Mouse (Mus musculus) midbrain, postnatal 0 days (tissue): ENCODE measurements around the gene Eps8l3. TPM values are rescaled to one million over a fixed set of nuclear protein-coding genes. Genes with fewer than 3 reads are reported as not detected.
A peak's percentile ranks its signal among the peaks of the same experiment; 100 is the strongest.
"Not testable (repeated sequence)": the region's sequence is repeated elsewhere in the genome, so short reads cannot be mapped to it uniquely, and the experiment has no call there.

ENCODE experiments used
- ATAC-seq: fragments of 200-750 bp; cut with Nextera tagmentation; 2 replicates; pipeline ENCODE4 v1.8.0; 2017; ENCODE audit warnings: moderate number of reproducible peaks, mild to moderate bottlenecking, moderate TSS enrichment, moderate library complexity; ENCODE audit not compliant: low FRiP score
- DNase-seq: peaks from one replicate; pipeline ENCODE4 v3.0.0-alpha.2; 2015; ENCODE audit warnings: low spot score
- H3K27ac ChIP-seq: fragments of 300-500 bp; sonication (generic); 2 replicates; pipeline ENCODE4 v1.5.1; 2014; ENCODE audit warnings: low read depth, mild to moderate bottlenecking, low read length, mixed read lengths
- H3K27me3 ChIP-seq: fragments of 300-500 bp; sonication (generic); 2 replicates; pipeline ENCODE4 v1.6.1; 2014; ENCODE audit warnings: low read length, control low read depth, mixed read lengths; ENCODE audit not compliant: insufficient read depth
- H3K36me3 ChIP-seq: fragments of 300-500 bp; sonication (generic); 2 replicates; pipeline ENCODE4 v1.6.1; 2014; ENCODE audit warnings: low read length, control low read depth, mixed read lengths; ENCODE audit not compliant: insufficient read depth
- H3K4me1 ChIP-seq: fragments of 300-500 bp; sonication (generic); 2 replicates; pipeline ENCODE4 v1.6.1; 2014; ENCODE audit warnings: mild to moderate bottlenecking, control low read depth, antibody characterized with exemption, low read length, mixed read lengths; ENCODE audit not compliant: insufficient read depth
- H3K4me2 ChIP-seq: fragments of 300-500 bp; sonication (generic); 2 replicates; pipeline ENCODE4 v1.6.1; 2014; ENCODE audit warnings: low read depth, mild to moderate bottlenecking, low read length, mixed read lengths; ENCODE audit not compliant: poor library complexity, severe bottlenecking
- H3K4me3 ChIP-seq: fragments of 300-500 bp; sonication (generic); 2 replicates; pipeline ENCODE4 v1.5.1; 2014; ENCODE audit warnings: low read depth, mild to moderate bottlenecking, low read length, moderate library complexity
- H3K9ac ChIP-seq: fragments of 300-500 bp; sonication (generic); replicated peaks from 2 replicates; pipeline ENCODE4 v1.6.1; 2014; ENCODE audit warnings: mild to moderate bottlenecking, low read length, moderate library complexity, mixed read lengths; ENCODE audit not compliant: poor library complexity, severe bottlenecking
- H3K9me3 ChIP-seq: fragments of 300-500 bp; sonication (generic); 2 replicates; pipeline ENCODE4 v1.6.1; 2016; ENCODE audit warnings: low read length, control low read depth
- CTCF ChIP-seq: IDR thresholded peaks from 2 replicates; pipeline ENCODE4 v1.5.1; 2016; ENCODE audit warnings: antibody characterized with exemption, mild to moderate bottlenecking
- WGBS: fragments of 180-500 bp; shearing (Covaris S2); extraction: QIAGEN DNeasy Blood & Tissue Kit; methylation state at CpG from one replicate; pipeline ENCODE4 v1.1.7; 2014; 5-methylcytosine and 5-hydroxymethylcytosine counted together
- polyA plus RNA-seq: library from polyadenylated mRNA; unstranded; fragments of >200 nt; fragmentation: Nextera tagmentation; extraction: Ambion mirVana; gene quantifications from 2 replicates; pipeline ENCODE4 v1.2.1, GENCODE M21; 2015
- total RNA-seq: library from RNA; depleted of rRNA; stranded (reverse); fragments of >200 nt; gene quantifications from 2 replicates; pipeline ENCODE4 v1.2.3, GENCODE M21; 2014

The Eps8l3 gene
- total and polyA plus RNA-seq, 2 experiments from 2014 or later = not detected

DNA sequence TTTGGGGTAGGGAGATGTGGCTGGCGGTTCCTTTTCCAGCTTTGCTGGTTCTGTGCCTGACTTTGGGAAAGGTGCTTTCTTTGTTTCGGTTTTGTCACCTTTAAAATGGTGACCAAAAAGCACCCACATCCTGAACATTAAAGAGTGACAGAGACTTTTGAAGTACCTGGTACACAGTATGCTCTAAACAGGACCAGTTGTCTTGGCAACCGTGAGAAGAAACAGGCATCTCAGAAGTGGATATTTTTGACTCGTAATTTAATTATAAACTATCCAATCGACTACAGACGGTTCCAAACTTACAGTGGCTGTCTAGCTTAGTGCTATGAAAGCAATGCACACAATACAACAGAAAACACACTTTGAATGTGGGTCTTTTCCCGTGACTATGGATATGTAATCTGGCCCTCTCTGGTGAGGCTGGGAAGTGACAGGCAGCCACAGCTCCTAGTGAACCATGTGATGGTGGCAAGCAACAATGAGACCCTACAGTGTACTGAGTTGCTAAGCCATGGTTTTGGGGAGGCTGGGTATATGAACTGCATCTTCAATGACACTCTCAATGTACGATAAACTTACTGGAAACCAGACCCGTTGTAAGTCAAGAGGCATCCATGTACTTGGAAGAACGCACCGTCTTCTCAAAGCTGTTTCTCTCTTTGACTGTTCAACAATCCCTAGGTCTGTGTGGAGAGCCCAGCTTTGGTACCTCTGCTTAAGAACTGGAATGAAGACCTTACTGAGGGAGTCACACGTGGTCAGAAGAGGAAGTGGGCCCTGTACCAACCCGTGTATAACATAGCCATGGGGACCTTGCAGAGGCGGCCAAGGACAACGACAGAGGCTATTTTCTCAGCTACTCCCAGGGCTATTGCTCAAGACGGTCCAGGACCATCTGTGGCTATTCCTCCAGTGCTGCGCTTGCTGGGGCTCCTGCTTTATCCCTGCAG is 23.5 kb upstream of the Eps8l3 start:
- H3K4me1 ChIP-seq = peaks cover 8% of the 10 kb centered on the region; the same call in 1 of the 2 replicates
- DNase-seq (no peak), ATAC-seq (0 out of 2 replicates have a peak, but pooled peaks have one; percentile 24)
- WGBS = 78% methylated on average over 17 of the region's 17 CpGs
- no peak overlapping the region for H3K27ac ChIP-seq
- no peak overlapping the region for H3K4me3 ChIP-seq
- H3K4me2 ChIP-seq = no peak overlapping the region
- no peaks in the 10 kb centered on the region for H3K9me3 ChIP-seq
- TF ChIP-seq CTCF = peak; percentile 36
- H3K27me3 ChIP-seq = no peaks in the 10 kb centered on the region
- H3K9ac ChIP-seq = no peak overlapping the region
- H3K36me3 ChIP-seq = no peaks in the 10 kb centered on the region

DNA sequence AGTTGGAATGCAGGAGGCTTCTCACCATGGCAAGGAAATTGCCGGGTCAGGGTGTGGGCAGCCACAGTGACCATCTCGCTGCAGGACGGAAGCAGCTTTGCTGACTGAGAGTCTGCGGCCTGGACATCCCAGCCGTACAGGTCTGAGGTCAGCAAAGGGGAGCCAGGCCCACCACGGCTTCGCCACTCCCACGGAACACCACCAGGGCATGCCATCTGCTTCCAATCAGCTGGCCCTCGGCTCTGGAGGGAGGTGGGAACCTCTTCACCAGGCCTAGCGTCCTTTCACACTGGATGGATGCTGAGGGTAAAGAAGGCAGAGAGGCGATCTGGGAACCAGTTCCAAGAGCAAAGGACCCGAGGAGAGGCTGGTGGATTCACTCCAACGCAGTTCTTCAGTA is 21.7 kb upstream of the Eps8l3 start:
- ATAC-seq (no peak), DNase-seq (no peak)
- Histone ChIP-seq H3K9ac (no peak overlapping the region), H3K4me2 (no peak overlapping the region), H3K4me1 (0 out of 2 replicates have a peak, but pooled peaks cover 3% of the 10 kb centered on the region), H3K9me3 (no peaks in the 10 kb centered on the region), H3K36me3 (no peaks in the 10 kb centered on the region), H3K4me3 (no peak overlapping the region), H3K27ac (no peak overlapping the region), H3K27me3 (no peaks in the 10 kb centered on the region)
- no peak for TF ChIP-seq CTCF
- WGBS = 85% methylated on average over 13 of the region's 13 CpGs

DNA sequence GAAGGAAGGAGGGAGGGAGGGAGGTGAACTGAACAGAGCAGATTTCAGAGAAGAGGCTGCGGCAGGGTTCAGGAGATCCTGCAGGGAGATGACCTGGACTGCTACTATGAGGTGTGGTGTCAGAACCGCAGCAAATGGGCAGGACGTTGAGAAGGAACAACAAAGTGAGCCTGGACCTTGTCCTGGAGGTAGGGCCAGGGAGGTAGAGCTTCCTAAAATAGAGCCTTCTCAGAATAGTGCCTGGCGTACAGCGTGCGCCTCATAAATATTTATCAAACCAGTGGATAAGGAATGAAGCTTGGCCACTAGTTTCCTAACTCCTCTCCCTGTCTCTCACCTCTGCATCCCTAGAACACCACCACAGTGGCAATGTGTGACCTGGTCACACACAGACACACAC is 19.4 kb upstream of the Eps8l3 start:
- H3K4me1 ChIP-seq = no peaks in the 10 kb centered on the region
- ATAC-seq = no peak
- no peak for TF ChIP-seq CTCF
- no peak overlapping the region for H3K4me3 ChIP-seq
- H3K9me3 ChIP-seq = no peaks in the 10 kb centered on the region
- WGBS = 57% methylated on average over 6 of the region's 6 CpGs
- H3K27me3 ChIP-seq = no peaks in the 10 kb centered on the region
- H3K27ac ChIP-seq = no peak overlapping the region
- H3K9ac ChIP-seq = no peak overlapping the region
- no peak overlapping the region for H3K4me2 ChIP-seq
- no peak for DNase-seq
- H3K36me3 ChIP-seq = no peaks in the 10 kb centered on the region

DNA sequence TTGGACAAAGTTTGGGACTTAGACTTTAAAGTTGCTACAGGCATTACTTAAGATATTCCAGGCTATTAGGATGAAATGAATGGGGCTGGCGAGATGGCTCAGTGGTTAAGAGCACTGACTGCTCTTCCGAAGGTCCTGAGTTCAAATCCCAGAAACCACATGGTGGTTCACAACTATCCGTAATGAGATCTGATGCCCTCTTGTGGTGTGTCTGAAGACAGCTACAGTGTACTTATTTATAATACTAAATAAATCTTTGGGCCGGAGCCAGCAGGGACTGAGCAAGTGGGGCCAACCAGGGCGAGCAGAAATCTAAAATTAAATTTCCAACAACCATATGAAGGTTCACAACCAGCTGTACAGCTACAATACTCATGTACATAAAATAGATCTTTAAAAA is 15.5 kb upstream of the Eps8l3 start:
- TF ChIP-seq CTCF = peak; percentile 11; the same call in 1 of the 2 replicates
- not testable (repeated sequence) for H3K9ac ChIP-seq, H3K36me3 ChIP-seq, DNase-seq, H3K4me1 ChIP-seq, H3K27me3 ChIP-seq, H3K4me3 ChIP-seq, H3K4me2 ChIP-seq, H3K9me3 ChIP-seq, H3K27ac ChIP-seq, ATAC-seq
- WGBS = 84% methylated on average over 5 of the region's 5 CpGs

DNA sequence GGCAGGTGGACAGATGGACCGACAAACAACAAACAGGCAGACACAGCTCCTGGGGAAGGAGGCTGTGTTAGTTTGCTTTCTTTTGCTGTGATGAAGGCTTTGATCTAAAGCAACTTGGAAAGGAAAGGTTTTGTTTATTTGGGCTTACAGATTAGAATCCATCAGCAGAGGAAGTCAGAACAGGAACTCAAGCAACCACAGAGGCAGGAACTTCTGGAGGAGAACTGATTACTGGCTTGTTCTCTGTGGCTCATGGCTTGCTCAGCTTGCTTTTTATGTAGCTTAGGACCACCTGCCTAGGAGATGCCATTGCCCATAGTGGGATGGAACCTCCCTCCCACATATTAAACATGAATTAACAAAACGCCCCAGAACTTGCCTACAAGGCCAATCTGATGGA is 14.6 kb upstream of the Eps8l3 start:
- DNase-seq = no peak
- Histone ChIP-seq H3K36me3 (no peaks in the 10 kb centered on the region), H3K4me1 (no peaks in the 10 kb centered on the region), H3K9ac (no peak overlapping the region), H3K27me3 (no peaks in the 10 kb centered on the region), H3K4me2 (no peak overlapping the region), H3K9me3 (no peaks in the 10 kb centered on the region), H3K4me3 (no peak overlapping the region), H3K27ac (no peak overlapping the region)
- 85% methylated on average over 2 of the region's 2 CpGs for WGBS
- ATAC-seq = no peak
- TF ChIP-seq CTCF = no peak

DNA sequence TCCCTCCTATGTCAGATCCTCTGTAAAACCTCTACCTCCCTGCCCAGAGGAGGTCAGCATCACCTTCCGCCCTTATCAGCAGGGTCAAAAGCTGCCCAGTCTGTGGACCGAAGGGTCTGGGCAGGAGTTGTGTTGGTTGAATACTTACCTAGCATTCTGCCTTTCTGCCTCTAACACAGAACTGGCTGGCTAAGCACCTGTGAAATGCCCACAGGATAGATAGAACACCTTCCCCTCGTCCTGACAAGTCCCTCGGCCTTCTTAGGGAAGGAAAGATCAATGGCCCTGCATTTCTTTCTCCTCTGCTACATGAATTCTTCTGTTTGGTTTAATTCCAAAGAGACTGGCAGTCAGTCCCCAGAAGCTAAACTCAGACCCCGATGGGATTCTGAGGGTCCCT is 13.6 kb upstream of the Eps8l3 start:
- no peak overlapping the region for H3K4me3 ChIP-seq
- no peak overlapping the region for H3K9ac ChIP-seq
- no peak overlapping the region for H3K4me2 ChIP-seq
- TF ChIP-seq CTCF = no peak
- 84% methylated on average over 5 of the region's 5 CpGs for WGBS
- no peaks in the 10 kb centered on the region for H3K27me3 ChIP-seq
- H3K36me3 ChIP-seq = no peaks in the 10 kb centered on the region
- H3K9me3 ChIP-seq = no peaks in the 10 kb centered on the region
- ATAC-seq = no peak
- no peaks in the 10 kb centered on the region for H3K4me1 ChIP-seq
- no peak overlapping the region for H3K27ac ChIP-seq
- DNase-seq = no peak
